Mouse (Mus musculus): ENCODE measurements around the gene Usp32.
A peak's percentile ranks its signal among the peaks of the same experiment; 100 is the strongest.
"Not testable (repeated sequence)": the region's sequence is repeated elsewhere in the genome, so short reads cannot be mapped to it uniquely, and the experiment has no call there.

Usp32 gene

GRCm38 (mm10) chr11:85139581-85140540 lies at the start of gene Usp32:
Gene Usp32 (minus strand): TSS chr11:85140161.
- peak; percentile 96 to 97 for DNase-seq

DNA sequence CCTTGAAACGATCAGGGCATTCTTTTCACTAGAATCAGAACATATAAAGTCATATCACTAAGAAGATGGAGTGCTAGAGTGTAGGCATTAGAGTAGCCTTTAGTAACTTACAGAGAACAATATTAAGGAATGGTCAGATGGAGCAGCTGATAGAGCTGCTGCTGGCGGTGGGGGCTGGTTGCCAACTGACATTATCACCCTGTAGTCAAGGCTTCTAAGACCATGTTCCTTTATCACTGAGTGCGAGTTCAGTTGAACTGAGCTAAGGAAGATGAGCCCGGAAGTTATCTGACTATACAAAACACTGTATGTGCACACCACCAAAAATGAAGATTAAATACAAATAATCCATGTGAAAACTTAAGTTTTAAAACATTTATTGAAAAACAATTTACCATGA lies 49.1 kb upstream of the Usp32 start:
- DNase-seq = no peak

DNA sequence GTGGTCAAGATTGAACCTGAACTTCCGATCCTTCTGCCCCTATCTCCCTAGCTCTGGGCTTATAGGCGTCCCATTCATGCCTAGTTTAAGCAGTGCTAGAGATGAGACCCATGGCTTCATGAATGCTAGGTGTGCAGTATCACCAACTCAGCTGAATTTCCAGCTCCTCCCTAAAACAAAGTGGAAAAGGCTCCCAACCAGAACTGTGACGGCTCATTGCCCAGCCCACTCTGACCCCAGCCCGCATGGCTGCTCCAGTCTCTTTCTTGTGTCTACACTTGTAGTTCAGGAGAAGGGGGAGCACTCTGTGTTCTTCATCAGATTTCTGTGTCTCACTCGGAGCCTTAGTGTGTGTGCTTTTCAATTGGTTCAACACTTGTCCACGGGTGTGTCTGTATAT lies 44.9 kb upstream of the Usp32 start:
- DNase-seq = no peak

- peak; percentile 18 to 62 for DNase-seq
Measured at GRCm38 (mm10) chr11:85184082-85184481, 44.1 kb upstream of the Usp32 start.

GRCm38 (mm10) chr11:85183284-85183779 lies 43.4 kb upstream of the Usp32 start:
- DNase-seq = no peak

DNA sequence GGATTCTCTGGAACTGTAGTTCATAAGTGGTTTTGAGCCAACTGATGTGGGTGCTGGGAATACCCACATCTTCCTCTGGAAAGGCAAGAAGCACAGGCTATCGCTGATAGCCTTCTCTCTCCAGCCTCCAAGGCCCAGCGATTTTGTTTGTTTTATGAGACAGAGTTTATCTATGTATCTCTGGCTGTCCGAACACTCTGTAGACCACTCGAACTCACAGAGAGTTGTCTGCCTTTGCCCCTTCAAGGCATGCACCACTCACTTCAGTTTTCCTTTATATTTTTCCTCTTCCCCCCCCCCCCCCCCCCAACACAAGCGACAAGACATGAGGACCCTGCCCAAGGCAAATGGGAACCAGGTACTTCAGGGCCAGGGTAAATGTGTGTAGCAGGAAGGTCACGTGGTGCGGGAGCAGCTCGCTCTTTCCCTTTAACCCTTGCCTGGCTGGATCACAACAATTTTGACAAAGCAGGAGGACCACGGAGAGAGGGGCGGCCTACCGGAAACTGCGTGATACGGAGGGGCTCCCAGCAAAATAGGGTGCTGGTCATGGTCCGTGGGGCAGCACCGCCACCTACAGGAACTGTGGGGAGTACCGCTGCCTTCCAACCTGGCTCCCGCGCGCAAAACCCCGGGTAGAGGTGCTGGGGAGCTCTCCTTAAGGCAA lies 42.8 kb upstream of the Usp32 start:
- peak; percentile 51 to 58 for DNase-seq

DNA sequence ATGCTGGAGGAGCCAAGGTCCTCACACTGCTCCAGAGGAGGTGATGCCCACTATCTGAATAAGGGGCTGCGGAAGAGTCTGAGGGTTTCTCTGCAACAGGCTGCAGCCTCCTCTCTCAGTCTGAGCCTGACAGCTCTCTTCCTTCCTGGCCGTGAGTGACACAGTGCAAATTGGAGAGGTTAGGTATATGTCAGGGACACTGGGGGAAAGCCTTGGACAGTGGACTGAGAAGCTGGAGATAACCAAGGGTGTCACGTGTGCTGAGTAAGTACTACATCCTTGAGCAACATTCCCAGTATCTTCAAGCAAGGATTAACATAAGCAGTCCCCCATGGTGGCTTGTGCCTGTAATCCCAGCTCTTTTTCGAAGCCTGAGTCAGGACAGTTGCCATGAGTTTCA lies 38.5 kb upstream of the Usp32 start:
- no peak for DNase-seq

DNA sequence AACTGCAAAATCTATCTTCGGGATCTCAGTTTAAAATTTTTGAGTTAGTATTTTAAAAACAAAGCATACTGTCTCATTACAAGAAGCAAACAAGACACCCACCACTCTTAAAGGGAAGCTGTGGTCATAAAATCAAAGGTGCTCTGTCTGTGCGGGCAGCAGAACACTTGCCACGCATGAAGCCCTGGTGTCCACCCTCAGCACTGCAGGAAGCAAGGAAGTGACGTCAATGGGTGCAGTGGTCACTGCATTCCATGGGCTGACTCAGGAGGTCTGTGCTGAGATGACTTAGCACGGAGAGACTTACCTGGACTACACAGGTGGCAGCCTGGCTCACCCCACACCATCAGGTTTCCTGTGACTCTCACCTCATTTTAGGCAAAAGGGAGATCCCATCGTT lies 37.8 kb upstream of the Usp32 start:
- no peak for DNase-seq

GRCm38 (mm10) chr11:85175941-85176340 lies 36.0 kb upstream of the Usp32 start:
- DNase-seq = no peak

- no peak for DNase-seq
Measured at GRCm38 (mm10) chr11:85170833-85171232, 30.9 kb upstream of the Usp32 start.

- DNase-seq = peak; percentile 88 to 90
Measured at GRCm38 (mm10) chr11:85170058-85170740, 30.2 kb upstream of the Usp32 start, which contains the start of gene 1700125H20Rik. Gene 1700125H20Rik (plus strand): TSS chr11:85170404.

DNA sequence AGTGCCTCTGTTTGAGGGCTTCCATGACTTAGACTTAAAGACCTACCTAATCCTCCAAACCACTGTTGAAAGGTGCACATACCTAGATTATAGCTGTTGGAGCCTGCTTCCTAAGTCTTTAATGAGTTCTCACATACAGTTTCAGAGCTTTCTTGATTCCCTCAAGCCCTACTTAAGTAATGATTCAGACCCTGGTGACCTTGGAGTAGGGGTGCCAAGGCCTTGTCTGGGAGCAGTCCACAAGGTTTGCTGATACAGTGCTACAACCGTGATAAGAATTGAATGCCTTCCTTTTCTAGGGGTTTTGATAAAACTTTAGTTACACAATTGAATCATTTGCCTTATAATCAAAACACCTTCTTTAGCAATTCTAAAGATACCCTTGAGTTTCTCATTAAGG lies 27.5 kb upstream of the Usp32 start:
- DNase-seq = no peak

- DNase-seq = no peak
Measured at GRCm38 (mm10) chr11:85164371-85164770, 24.4 kb upstream of the Usp32 start.

GRCm38 (mm10) chr11:85163014-85163413 lies 23.1 kb upstream of the Usp32 start:
- not testable (repeated sequence) for DNase-seq

- no peak for DNase-seq
Measured at GRCm38 (mm10) chr11:85157301-85157700, 17.3 kb upstream of the Usp32 start.

- DNase-seq = no peak
Measured at GRCm38 (mm10) chr11:85152256-85152930, 12.4 kb upstream of the Usp32 start.

- DNase-seq = peak; percentile 2 to 6
Measured at GRCm38 (mm10) chr11:85138776-85139474, 1.0 kb downstream of the Usp32 start.

DNA sequence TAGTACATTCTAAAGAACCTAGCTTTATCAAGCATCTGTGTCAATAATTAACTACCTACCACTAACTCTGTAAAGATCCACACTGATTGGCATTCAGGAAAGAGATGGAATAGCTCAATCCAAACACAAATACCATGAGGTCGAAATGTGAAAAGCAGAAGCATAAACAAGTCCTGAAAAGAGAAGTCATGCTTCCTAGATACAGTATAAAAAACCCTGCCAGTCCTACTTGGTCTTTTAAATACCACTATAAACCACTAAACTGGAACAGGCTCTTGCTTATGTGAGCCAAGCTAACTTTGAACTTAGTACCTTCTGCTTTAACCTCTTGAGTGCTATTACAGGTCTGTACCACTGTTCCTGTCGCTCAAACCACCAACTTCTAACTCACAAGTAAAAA lies 8.4 kb downstream of the Usp32 start:
- no peak for DNase-seq

DNA sequence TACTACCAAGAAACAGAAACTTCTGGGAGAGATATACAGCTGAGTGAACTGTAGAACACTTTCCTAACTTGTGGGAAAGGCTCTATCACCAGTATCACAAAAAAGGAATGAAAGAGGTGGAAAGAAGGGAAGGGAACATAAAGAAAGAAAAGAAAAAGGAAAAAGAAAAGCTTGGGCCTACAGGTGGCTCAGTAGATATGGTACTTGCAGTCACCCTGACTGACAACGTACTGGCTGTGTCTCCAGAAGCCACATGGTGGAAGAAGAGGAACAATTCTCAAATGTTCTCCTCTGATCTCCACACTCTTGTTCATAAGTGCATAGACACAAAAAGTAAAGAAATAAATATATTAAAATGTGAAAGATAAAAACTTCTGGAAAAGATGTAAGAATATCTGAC lies 11.1 kb downstream of the Usp32 start:
- DNase-seq = no peak

DNA sequence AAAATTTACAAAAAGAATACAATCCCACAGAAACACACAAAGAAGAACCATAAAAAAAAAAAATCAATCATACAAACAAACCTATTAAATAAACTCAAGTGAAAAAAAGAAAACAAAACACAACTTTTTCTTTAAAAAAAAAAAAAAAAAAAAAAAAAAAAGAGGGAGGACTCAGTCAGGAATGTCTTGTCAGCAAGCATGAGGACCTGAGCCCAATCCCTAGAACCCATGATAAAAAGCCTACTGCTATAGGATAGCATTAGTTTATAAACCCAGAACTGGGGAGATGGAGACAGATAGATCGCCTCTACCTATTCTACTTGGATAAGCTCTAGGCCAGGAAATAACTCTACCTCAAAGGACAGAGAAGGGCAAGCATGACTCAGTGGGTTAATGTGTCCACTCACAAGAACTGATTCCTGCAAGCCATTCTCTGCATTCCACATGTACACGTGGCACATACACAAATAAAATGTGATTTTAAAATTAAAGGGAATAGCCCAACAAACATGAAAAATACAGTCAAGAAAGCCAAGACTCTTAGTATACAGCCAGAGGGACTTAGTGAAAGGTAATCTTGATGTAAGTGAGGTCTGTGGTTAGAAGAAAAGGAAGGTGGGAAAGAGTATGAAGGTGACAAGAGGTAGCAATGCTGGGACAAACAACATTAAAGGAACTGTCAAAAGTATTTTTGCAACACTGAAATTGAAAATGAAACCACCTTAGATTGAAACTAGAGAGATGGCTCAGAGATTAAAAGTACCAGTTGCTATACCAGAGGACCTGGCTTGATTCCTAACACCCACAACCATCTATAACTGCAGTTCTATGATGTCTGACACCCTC lies 13.5 kb downstream of the Usp32 start:
- no peak for DNase-seq

All from lung, adult 18-20 months (tissue).